Mouse (Mus musculus): ENCODE data around the gene Ifnar2. TPM values are rescaled to one million over a fixed set of nuclear protein-coding genes. Genes with fewer than 3 reads are reported as not detected.

Gene Ifnar2
- total and polyA plus RNA-seq, 3 experiments: 33.1 to 34.9 (median 34.5) TPM

GRCm38 (mm10) chr16:91441811-91442240 is 69.2 kb downstream of the Ifnar2 start:
- in situ Hi-C loops (cut with MboI; ENCODE audit: low pct_ligation_motif_present, low pct_unique_long_range_greater_than_20kb, low sequenced_read_pairs): no loop called here
- no peaks in the 10 kb centered on the region for H3K79me2 ChIP-seq (replicated peaks; ENCODE audit: control insufficient read depth, extremely low read depth, insufficient read depth, poor library complexity, severe bottlenecking)
- no peak for TF ChIP-seq TBP (conservative IDR thresholded peaks at IDR 0.05; ENCODE audit: low read depth, low read length)
- TF ChIP-seq MEF2A (IDR thresholded peaks at IDR 0.05; ENCODE audit: borderline replicate concordance, low read depth, low read length): no peak
- no peak for TF ChIP-seq NRF1 (IDR thresholded peaks at IDR 0.05; ENCODE audit: low read depth, low read length)
- TF ChIP-seq ZMIZ1 (IDR thresholded peaks at IDR 0.05; ENCODE audit: low read depth, low read length): no peak
- DNase-seq (ENCODE audit: extremely low read depth): no peak
- no peak overlapping the region for H3K27ac ChIP-seq (ENCODE audit: insufficient read depth, low read depth)
- no peaks in the 10 kb centered on the region for H3K36me3 ChIP-seq (replicated peaks in 1 of 2; ENCODE audit: control insufficient read depth in 1 of 2, insufficient read depth in 1 of 2, low read length in 1 of 2)
- H3K9ac ChIP-seq (ENCODE audit: insufficient read depth, low read depth): no peak overlapping the region
- peaks cover 7 to 53% of the 10 kb centered on the region in 2 experiments; a peak in 3 of 4 replicates for H3K4me1 ChIP-seq (ENCODE audit: control insufficient read depth in 1 of 2, insufficient read depth in 2 of 2)
- dilution Hi-C loops (cut with MboI; ENCODE audit: extremely low pct_ligation_motif_present, extremely low pct_unique_long_range_greater_than_20kb, low sequenced_read_pairs): no loop called here
- H3K4me2 ChIP-seq (ENCODE audit: insufficient read depth, low read depth, poor library complexity, severe bottlenecking): no peak overlapping the region
- H3K9me3 ChIP-seq (replicated peaks; ENCODE audit: low read length): peaks cover 4% of the 10 kb centered on the region
- no peak overlapping the region for H3K4me3 ChIP-seq (replicated peaks in 1 of 3; ENCODE audit: low read depth in 2 of 3, low read length in 2 of 3, poor library complexity in 1 of 3)
- no peaks in the 10 kb centered on the region for H3K27me3 ChIP-seq (replicated peaks)

- no peak overlapping the region for H3K27ac ChIP-seq (ENCODE audit: insufficient read depth, low read depth)
- H3K4me3 ChIP-seq (replicated peaks in 1 of 3; ENCODE audit: low read depth in 2 of 3, low read length in 2 of 3, poor library complexity in 1 of 3): no peak overlapping the region
- no peak overlapping the region for H3K4me2 ChIP-seq (ENCODE audit: insufficient read depth, low read depth, poor library complexity, severe bottlenecking)
- H3K36me3 ChIP-seq (replicated peaks in 1 of 2; ENCODE audit: control insufficient read depth in 1 of 2, insufficient read depth in 1 of 2, low read length in 1 of 2): no peaks in the 10 kb centered on the region
- peaks cover 4% of the 10 kb centered on the region for H3K9me3 ChIP-seq (replicated peaks; ENCODE audit: low read length)
- no peaks in the 10 kb centered on the region for H3K27me3 ChIP-seq (replicated peaks)
- peaks cover 13 to 58% of the 10 kb centered on the region in 2 experiments for H3K4me1 ChIP-seq (ENCODE audit: control insufficient read depth in 1 of 2, insufficient read depth in 2 of 2)
- TF ChIP-seq USF1 (IDR thresholded peaks at IDR 0.05; ENCODE audit: low read depth, low read length) (no peak), ZC3H11A (IDR thresholded peaks at IDR 0.05; ENCODE audit: low read depth, low read length) (no peak), TBP (conservative IDR thresholded peaks at IDR 0.05; ENCODE audit: low read depth, low read length) (no peak), HCFC1 (IDR thresholded peaks at IDR 0.05; ENCODE audit: low read depth, low read length) (no peak), RAD21 (IDR thresholded peaks at IDR 0.05; ENCODE audit: low read depth, low read length) (no peak)
- in situ Hi-C loops (cut with MboI; ENCODE audit: low pct_ligation_motif_present, low pct_unique_long_range_greater_than_20kb, low sequenced_read_pairs): no loop called here
- no peak overlapping the region for H3K9ac ChIP-seq (ENCODE audit: insufficient read depth, low read depth)
- no peak for DNase-seq (ENCODE audit: extremely low read depth)
- no peaks in the 10 kb centered on the region for H3K79me2 ChIP-seq (replicated peaks; ENCODE audit: control insufficient read depth, extremely low read depth, insufficient read depth, poor library complexity, severe bottlenecking)
- dilution Hi-C loops (cut with MboI; ENCODE audit: extremely low pct_ligation_motif_present, extremely low pct_unique_long_range_greater_than_20kb, low sequenced_read_pairs): no loop called here
These were observed 69.9 kb downstream of the Ifnar2 start for GRCm38 (mm10) chr16:91442446-91442845.

GRCm38 (mm10) chr16:91443211-91443611 is 70.6 kb downstream of the Ifnar2 start:
- DNase-seq (ENCODE audit: extremely low read depth): no peak
- no peak overlapping the region for H3K4me3 ChIP-seq (replicated peaks in 1 of 3; ENCODE audit: low read depth in 2 of 3, low read length in 2 of 3, poor library complexity in 1 of 3)
- dilution Hi-C loops (cut with MboI; ENCODE audit: extremely low pct_ligation_motif_present, extremely low pct_unique_long_range_greater_than_20kb, low sequenced_read_pairs): no loop called here

More at GRCm38 (mm10) chr16:91443211-91443611, 70.6 kb downstream of the Ifnar2 start:
- Histone ChIP-seq H3K27ac (ENCODE audit: insufficient read depth, low read depth) (no peak overlapping the region), H3K4me1 (ENCODE audit: control insufficient read depth in 1 of 2, insufficient read depth in 2 of 2) (peaks cover 19 to 61% of the 10 kb centered on the region in 2 experiments), H3K9me3 (replicated peaks; ENCODE audit: low read length) (peaks cover 4% of the 10 kb centered on the region), H3K79me2 (replicated peaks; ENCODE audit: control insufficient read depth, extremely low read depth, insufficient read depth, poor library complexity, severe bottlenecking) (no peaks in the 10 kb centered on the region), H3K4me2 (ENCODE audit: insufficient read depth, low read depth, poor library complexity, severe bottlenecking) (no peak overlapping the region), H3K9ac (ENCODE audit: insufficient read depth, low read depth) (no peak overlapping the region), H3K36me3 (replicated peaks in 1 of 2; ENCODE audit: control insufficient read depth in 1 of 2, insufficient read depth in 1 of 2, low read length in 1 of 2) (no peaks in the 10 kb centered on the region), H3K27me3 (replicated peaks) (no peaks in the 10 kb centered on the region)
- in situ Hi-C loops (cut with MboI; ENCODE audit: low pct_ligation_motif_present, low pct_unique_long_range_greater_than_20kb, low sequenced_read_pairs): no loop called here
- TF ChIP-seq HCFC1 (IDR thresholded peaks at IDR 0.05; ENCODE audit: low read depth, low read length) (no peak), USF1 (IDR thresholded peaks at IDR 0.05; ENCODE audit: low read depth, low read length) (no peak), MAFK (IDR thresholded peaks at IDR 0.05; ENCODE audit: insufficient replicate concordance, low read length) (no peak), RCOR1 (conservative IDR thresholded peaks at IDR 0.05; ENCODE audit: low read depth, low read length) (no peak), BHLHE40 (IDR thresholded peaks at IDR 0.05; ENCODE audit: low read depth, low read length) (no peak), ZMIZ1 (IDR thresholded peaks at IDR 0.05; ENCODE audit: low read depth, low read length) (no peak), GABPA (IDR thresholded peaks at IDR 0.05; ENCODE audit: insufficient replicate concordance, low read depth, low read length) (no peak), EP300 (IDR thresholded peaks at IDR 0.05; ENCODE audit: low read length) (no peak), MAZ (IDR thresholded peaks at IDR 0.05; ENCODE audit: low read depth, low read length) (no peak), CHD1 (IDR thresholded peaks at IDR 0.05; ENCODE audit: low read depth, low read length) (no peak), RAD21 (IDR thresholded peaks at IDR 0.05; ENCODE audit: low read depth, low read length) (no peak), IRF4 (IDR thresholded peaks at IDR 0.05; ENCODE audit: low read depth, low read length) (no peak)
